Comparison of ENCODE assay signal across 8 mouse cellular contexts in genomic region chr5:77309924-77310772, GRCm38 (mm10). TPM values are rescaled to one million over a fixed set of nuclear protein-coding genes. Genes with fewer than 3 reads are reported as not detected.
DNase-seq lines count a peak whose midpoint lies in the region; ATAC-seq lines count a peak whose summit lies in the region.

Gene Noa1 (minus strand): TSS chr5:77310084.
Gene Polr2b (plus strand): TSS chr5:77310147.

- H3K4me3 ChIP-seq in hindbrain, embryonic 12.5 days, result peak within 1 kb of the TSS; percentile 78

- peak; percentile 97 for ATAC-seq in hindbrain, embryonic 12.5 days (ENCODE audit: low FRiP score)

- H3K27me3 ChIP-seq in hindbrain, embryonic 12.5 days, result no peaks in the 10 kb centered on the region

- under 1% methylated on average over 85 of the region's 85 CpGs for WGBS in hindbrain, embryonic 12.5 days

- peak within 1 kb of the TSS; percentile 93 for H3K9ac ChIP-seq in hindbrain, embryonic 12.5 days

- peaks cover 39% of the 10 kb centered on the region for H3K36me3 ChIP-seq in hindbrain, embryonic 12.5 days

- DNase-seq in NIH3T3 (ENCODE audit: low read depth), result peak; percentile 99
- DNase-seq in cerebellum, postnatal 10 days, result peak; percentile 99 to 100
- DNase-seq in frontal cortex, postnatal 10 days (ENCODE audit: low spot score in 2 of 2), result peak; percentile 97 to 99
- peak; percentile 100 for DNase-seq in layer of hippocampus, postnatal 14 days (ENCODE audit: low spot score in 2 of 2)
- DNase-seq in lung, postnatal 14 days, result peak; percentile 99
- peak; percentile 95 for DNase-seq in retina, adult 2 months (ENCODE audit: low read depth, low spot score)
- peak; percentile 98 to 99 for DNase-seq in thymus, postnatal 36 days

- peak within 1 kb of the TSS; percentile 90 for H3K27ac ChIP-seq in hindbrain, embryonic 12.5 days

- H3K4me1 ChIP-seq in hindbrain, embryonic 12.5 days, result peaks cover 32% of the 10 kb centered on the region

- H3K4me2 ChIP-seq in hindbrain, embryonic 12.5 days (replicated peaks), result peak within 1 kb of the TSS; percentile 98

- no peaks in the 10 kb centered on the region for H3K9me3 ChIP-seq in hindbrain, embryonic 12.5 days (replicated peaks)

RNA-seq across cellular contexts. Expression of gene Noa1, which starts in this region (rescaled TPM):
- 32.8 and 35.5 TPM in 2 replicates for polyA plus RNA-seq in hindbrain, embryonic 12.5 days (2016; fragmentation: Nextera tagmentation; extraction: Ambion mirVana)
- total RNA-seq in layer of hippocampus, postnatal 14 days (2021), result 10 to 100 TPM; 24.2 to 24.8 TPM

RNA-seq across cellular contexts. Expression of gene Polr2b, which starts in this region (rescaled TPM):
- 80.1 and 87.0 TPM in 2 replicates for polyA plus RNA-seq in hindbrain, embryonic 12.5 days (2016; fragmentation: Nextera tagmentation; extraction: Ambion mirVana)
- 10 to 100 TPM; 48.1 to 48.7 TPM for total RNA-seq in layer of hippocampus, postnatal 14 days (2021)

Comparison
In these comparisons a context has a peak if more than half of its experiments do, and no peak if none do; other contexts are left out.
1. Peak in every context shown above with its lines: DNase-seq, ATAC-seq, H3K4me3 ChIP-seq and H3K27ac ChIP-seq.